Mouse (Mus musculus): ENCODE measurements around the gene Dnaaf5. TPM values are rescaled to one million over a fixed set of nuclear protein-coding genes. Genes with fewer than 3 reads are reported as not detected.

Gene Dnaaf5
- polyA plus RNA-seq (2016; fragmentation: Nextera tagmentation; extraction: Ambion mirVana): 6.7 and 7.7 TPM in 2 replicates

DNA sequence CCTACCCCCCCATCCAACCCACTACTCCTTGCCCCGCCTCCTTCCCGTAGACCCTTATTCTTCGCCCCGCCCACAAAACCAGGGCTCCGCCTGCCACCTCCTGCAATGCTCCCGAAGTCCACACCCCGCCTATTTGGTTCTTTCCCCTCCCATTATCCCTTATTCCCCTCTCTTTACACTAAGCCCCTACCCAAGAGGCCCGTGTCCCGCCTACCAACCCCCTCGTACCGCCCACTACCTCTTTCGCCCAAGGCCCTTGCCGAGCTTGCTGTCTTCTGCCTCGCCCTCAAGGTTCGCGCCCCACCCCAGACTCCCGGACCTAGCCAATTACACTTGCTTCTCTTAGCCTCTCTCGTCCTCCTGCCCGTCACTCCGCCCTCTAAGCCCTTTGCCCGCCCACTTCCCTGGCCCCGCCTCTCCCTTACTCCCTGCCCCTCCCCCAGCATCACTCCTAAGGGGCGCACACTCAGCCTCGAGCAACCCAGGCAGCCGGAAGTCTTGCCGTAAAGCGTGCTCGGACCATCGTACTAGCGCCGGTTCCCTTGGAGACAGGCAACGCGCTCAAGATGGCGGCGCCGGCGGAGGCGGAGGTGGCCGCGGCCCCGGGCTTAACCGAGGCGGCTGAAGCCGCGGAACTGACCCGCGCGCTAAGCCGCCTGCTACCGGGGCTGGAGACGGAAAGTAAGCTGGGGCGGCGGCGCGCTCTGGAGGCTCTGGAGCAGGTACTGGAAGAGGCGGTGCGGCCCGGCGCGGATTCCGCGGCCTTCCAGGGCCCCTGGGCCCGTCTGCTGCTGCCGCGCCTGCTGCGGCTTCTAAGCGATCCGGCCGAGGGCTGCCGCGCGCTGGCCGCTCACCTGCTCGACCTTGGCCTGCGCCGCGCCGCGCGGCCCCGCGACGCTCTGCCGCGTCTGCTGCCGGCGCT is at the start of gene Dnaaf5, which contains the start of gene Prkar1b:
Gene Dnaaf5 (plus strand): TSS at position 543 of the 922 bp plus-strand sequence.
Gene Prkar1b (minus strand): TSS at position 321 of the 922 bp plus-strand sequence.
- DNase-seq (ENCODE audit: low spot score): peak; percentile 100
- Histone ChIP-seq H3K4me1 (peaks cover 23% of the 10 kb centered on the region), H3K9me3 (replicated peaks) (no peaks in the 10 kb centered on the region), H3K4me3 (peak within 1 kb of the TSS; percentile 94), H3K27me3 (ENCODE audit: low read depth, poor library complexity, severe bottlenecking) (no peaks in the 10 kb centered on the region), H3K27ac (replicated peaks) (peak within 1 kb of the TSS; percentile 87), H3K36me3 (peaks cover 32% of the 10 kb centered on the region)
- under 1% methylated on average over 87 of the region's 87 CpGs for WGBS

DNA sequence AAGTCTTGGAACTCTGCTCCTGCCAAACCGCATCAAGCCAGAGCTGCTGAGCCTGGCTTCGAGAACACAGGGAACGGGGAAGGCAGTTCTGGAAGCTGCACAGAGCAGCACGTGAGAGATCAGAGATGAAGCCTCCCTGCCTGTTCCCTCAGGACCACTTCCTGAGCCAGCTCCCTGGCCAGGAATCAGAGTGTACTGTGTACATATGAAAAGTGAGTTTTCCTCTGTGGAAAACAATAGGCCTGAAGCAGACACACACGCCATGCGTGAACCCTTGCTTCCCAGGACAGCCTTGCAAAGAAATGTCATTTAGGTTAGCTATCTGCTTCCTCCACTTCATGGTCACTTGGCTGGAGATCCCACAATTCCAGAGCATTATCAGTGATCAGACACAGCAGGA is 48.2 kb upstream of the Dnaaf5 start:
- no peak for DNase-seq (ENCODE audit: low spot score)
- H3K4me1 ChIP-seq: no peaks in the 10 kb centered on the region
- no peaks in the 10 kb centered on the region for H3K9me3 ChIP-seq (replicated peaks)
- H3K4me3 ChIP-seq: no peak overlapping the region
- H3K27me3 ChIP-seq (ENCODE audit: low read depth, poor library complexity, severe bottlenecking): no peaks in the 10 kb centered on the region
- H3K27ac ChIP-seq (replicated peaks): no peak overlapping the region
- no peaks in the 10 kb centered on the region for H3K36me3 ChIP-seq
- 83% methylated on average over 6 of the region's 6 CpGs for WGBS

DNA sequence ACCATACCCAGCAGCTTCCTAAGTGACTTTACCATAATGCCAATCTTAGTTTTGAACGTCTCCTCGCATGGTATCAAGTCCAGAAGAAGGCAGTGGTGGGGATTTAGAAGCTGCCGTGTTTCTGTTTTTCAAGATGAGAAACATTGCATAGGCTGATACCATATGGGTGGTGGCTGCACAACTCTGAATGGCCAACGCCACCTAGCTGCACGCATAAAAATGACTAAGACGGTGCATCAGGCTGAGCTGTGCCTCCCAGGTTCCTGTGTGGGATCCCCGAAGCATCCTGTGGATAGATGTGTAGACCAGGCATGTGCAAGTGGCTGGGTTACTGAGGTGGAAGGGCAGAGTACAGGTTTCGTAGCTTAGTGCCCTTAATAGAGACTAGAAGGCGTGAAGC is 42.2 kb upstream of the Dnaaf5 start:
- no peaks in the 10 kb centered on the region for H3K36me3 ChIP-seq
- H3K27ac ChIP-seq (replicated peaks): no peak overlapping the region
- H3K4me3 ChIP-seq: no peak overlapping the region
- peaks cover 5% of the 10 kb centered on the region; the same call in 1 of the 2 replicates for H3K4me1 ChIP-seq
- WGBS: 82% methylated on average over 9 of the region's 9 CpGs
- H3K9me3 ChIP-seq (replicated peaks): no peaks in the 10 kb centered on the region
- DNase-seq (ENCODE audit: low spot score): no peak
- no peaks in the 10 kb centered on the region for H3K27me3 ChIP-seq (ENCODE audit: low read depth, poor library complexity, severe bottlenecking)

DNA sequence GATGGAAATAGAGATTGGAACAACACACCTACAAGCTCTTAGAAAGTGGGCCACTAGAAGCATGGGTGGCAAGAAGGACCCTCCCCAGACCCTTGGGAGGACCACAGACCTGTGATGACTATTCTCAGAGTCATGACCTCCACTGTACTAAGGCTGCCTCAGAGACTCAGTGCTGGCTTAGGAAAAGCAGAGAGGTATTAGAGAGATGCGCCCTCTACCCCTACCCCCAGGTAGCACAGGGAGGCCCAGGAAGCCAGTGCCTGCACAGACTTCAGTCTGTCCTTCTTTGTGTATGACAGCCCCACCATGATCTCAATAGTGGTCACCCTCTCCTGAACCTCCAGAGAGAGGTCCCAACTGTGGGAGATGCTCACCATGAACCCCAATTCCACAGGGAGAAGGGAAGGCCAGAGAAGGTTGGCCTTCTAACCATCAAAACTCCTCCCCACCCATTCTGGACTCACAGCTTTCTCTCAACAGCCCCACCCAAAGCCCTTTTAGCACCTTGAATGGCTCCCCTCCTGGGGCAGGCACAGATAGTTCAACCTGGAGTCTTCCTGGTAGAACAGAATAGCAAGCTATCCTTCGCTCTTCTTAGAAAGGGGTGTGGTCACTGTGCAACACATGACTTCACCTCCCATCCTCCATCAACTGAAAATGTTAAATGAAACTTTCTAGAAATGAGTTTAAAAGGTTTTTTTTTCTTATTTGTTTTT is 39.7 kb upstream of the Dnaaf5 start:
- no peak overlapping the region for H3K4me3 ChIP-seq
- H3K27ac ChIP-seq (replicated peaks): no peak overlapping the region
- no peak for DNase-seq (ENCODE audit: low spot score)
- H3K27me3 ChIP-seq (ENCODE audit: low read depth, poor library complexity, severe bottlenecking): no peaks in the 10 kb centered on the region
- H3K36me3 ChIP-seq: no peaks in the 10 kb centered on the region
- peaks cover 5% of the 10 kb centered on the region; the same call in 1 of the 2 replicates for H3K4me1 ChIP-seq
- H3K9me3 ChIP-seq (replicated peaks): no peaks in the 10 kb centered on the region
- WGBS: 82% methylated on average over 2 of the region's 2 CpGs

DNA sequence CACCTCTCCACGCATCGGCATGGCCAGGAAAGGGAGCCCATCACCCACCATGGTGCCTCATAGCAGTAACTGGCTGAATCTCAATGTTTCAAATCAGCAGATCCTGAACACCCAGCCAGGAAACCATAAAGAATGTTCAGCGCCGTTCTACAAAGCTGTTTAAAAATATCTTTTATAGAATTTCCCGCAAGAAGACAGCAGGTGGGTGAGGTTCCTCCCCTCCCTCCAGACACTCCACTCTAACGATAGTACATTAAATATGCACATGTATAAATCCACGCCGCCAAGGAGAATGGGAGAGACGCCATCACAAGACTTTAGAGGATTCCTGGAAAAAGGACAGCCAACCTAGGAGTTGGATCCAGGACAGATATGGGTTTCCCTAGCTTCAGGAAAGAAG is 38.0 kb upstream of the Dnaaf5 start:
- no peak overlapping the region for H3K27ac ChIP-seq (replicated peaks)
- no peaks in the 10 kb centered on the region for H3K9me3 ChIP-seq (replicated peaks)
- H3K36me3 ChIP-seq: no peaks in the 10 kb centered on the region
- no peak overlapping the region for H3K4me3 ChIP-seq
- peaks cover 5% of the 10 kb centered on the region; the same call in 1 of the 2 replicates for H3K4me1 ChIP-seq
- no peak for DNase-seq (ENCODE audit: low spot score)
- WGBS: 92% methylated on average over 9 of the region's 9 CpGs
- no peaks in the 10 kb centered on the region for H3K27me3 ChIP-seq (ENCODE audit: low read depth, poor library complexity, severe bottlenecking)

DNA sequence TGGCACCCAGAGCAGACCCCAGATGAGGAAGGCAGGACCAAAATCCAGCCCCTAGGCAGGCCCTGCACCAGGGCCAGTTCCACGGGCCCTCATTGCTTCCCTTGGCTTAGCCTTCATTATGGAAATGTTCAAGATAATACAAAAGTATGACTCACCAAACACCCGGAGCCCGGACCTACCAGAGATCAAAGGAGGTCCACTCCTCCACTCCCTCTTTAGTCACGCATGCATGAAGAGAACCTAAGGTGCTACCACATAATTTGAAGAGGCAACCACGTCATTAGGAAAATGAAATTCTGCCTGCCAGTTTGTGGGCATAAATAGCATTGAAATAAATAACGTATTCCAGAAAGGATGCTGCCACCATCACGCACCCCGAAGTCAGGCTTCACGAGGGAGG is 37.6 kb upstream of the Dnaaf5 start:
- no peak for DNase-seq (ENCODE audit: low spot score)
- no peak overlapping the region for H3K4me3 ChIP-seq
- no peaks in the 10 kb centered on the region for H3K27me3 ChIP-seq (ENCODE audit: low read depth, poor library complexity, severe bottlenecking)
- no peak overlapping the region for H3K27ac ChIP-seq (replicated peaks)
- H3K4me1 ChIP-seq: peaks cover 5% of the 10 kb centered on the region; the same call in 1 of the 2 replicates
- H3K9me3 ChIP-seq (replicated peaks): no peaks in the 10 kb centered on the region
- WGBS: 86% methylated on average over 9 of the region's 9 CpGs
- no peaks in the 10 kb centered on the region for H3K36me3 ChIP-seq

DNA sequence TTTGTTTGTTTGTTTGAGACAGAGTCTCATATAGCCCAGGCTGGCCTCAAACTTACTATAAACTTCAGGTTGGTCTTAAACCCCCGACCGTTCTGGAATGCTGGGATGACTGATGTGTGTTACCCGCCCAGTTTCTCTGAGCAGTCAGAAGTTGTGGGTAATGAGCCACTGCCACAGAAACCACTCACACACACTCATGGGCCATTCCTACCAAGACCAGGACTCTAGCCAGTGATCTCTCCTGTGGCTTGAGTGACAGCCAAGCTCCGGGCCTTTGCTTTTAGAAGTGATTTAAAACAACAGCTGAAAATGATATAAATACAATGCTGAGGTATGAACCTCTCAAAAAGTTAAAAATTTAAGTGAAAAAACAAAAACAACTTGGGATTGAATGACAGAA is 35.1 kb upstream of the Dnaaf5 start:
- no peaks in the 10 kb centered on the region for H3K9me3 ChIP-seq (replicated peaks)
- H3K4me1 ChIP-seq: peaks cover 5% of the 10 kb centered on the region; the same call in 1 of the 2 replicates
- no peak for DNase-seq (ENCODE audit: low spot score)
- H3K36me3 ChIP-seq: no peaks in the 10 kb centered on the region
- H3K4me3 ChIP-seq: no peak overlapping the region
- no peak overlapping the region for H3K27ac ChIP-seq (replicated peaks)
- WGBS: 88% methylated on average over 4 of the region's 4 CpGs
- no peaks in the 10 kb centered on the region for H3K27me3 ChIP-seq (ENCODE audit: low read depth, poor library complexity, severe bottlenecking)

DNA sequence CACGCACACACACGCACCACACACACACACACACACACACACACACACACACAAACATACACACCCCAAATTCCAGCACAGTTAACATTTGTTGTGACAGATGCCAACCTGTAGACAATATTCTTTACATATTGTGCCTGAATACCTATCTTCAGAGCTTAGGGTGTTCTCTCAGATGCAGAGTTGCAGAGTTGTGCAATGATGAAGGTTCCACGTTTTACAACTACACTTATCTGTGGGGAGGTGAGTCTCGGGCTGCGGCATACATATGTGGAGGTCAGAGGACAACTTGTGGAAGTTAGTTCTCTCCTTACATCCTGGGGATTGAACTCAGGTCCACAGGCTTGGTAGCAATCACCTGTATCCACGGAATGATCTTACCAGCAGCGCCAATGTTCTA is 34.5 kb upstream of the Dnaaf5 start:
- no peaks in the 10 kb centered on the region for H3K9me3 ChIP-seq (replicated peaks)
- no peak overlapping the region for H3K27ac ChIP-seq (replicated peaks)
- DNase-seq (ENCODE audit: low spot score): no peak
- no peaks in the 10 kb centered on the region for H3K27me3 ChIP-seq (ENCODE audit: low read depth, poor library complexity, severe bottlenecking)
- 90% methylated on average over 7 of the region's 7 CpGs for WGBS
- H3K4me1 ChIP-seq: peaks cover 5% of the 10 kb centered on the region; the same call in 1 of the 2 replicates
- H3K4me3 ChIP-seq: no peak overlapping the region
- H3K36me3 ChIP-seq: no peaks in the 10 kb centered on the region

DNA sequence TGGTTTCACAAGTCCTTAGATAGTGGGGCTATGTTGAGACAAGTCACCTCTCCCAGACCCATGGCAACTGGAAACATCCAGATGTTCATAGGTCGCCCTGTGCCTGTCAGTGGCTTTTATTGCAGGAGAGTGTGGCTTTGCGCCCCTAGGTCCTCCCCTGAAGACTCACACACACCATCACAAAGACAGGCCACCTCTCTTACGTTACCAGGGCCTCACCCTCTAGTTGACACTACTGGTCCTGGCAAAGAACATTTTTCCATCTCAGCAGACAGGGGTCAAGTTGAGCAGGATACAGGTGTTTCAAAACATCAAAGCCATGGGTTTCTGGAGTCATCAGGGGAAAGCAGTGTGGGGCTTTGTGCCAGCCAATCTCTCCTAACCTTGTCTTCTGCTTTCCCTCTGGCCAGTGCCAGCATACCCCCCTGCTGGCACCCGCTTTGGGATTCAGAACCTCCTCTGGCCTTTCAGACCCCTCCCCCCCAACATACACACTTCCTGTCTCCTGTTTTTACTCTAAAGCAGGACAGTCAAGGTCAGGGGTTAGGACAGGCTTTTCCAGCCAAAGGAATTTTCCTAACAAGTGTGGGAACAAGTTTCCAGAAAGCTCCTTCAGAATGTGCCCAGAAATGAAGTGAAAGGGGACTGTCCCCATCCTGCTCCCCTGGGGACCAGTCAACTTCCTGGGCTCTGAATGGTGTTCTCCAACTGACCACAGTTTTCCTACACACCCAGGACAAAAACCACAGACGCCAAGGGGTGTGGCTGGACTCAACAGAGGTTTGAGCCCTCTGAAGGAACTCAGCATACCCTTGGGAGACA is 31.7 kb upstream of the Dnaaf5 start:
- Histone ChIP-seq H3K4me3 (no peak overlapping the region), H3K27ac (replicated peaks) (no peak overlapping the region), H3K36me3 (no peaks in the 10 kb centered on the region), H3K4me1 (no peaks in the 10 kb centered on the region), H3K9me3 (replicated peaks) (no peaks in the 10 kb centered on the region), H3K27me3 (ENCODE audit: low read depth, poor library complexity, severe bottlenecking) (no peaks in the 10 kb centered on the region)
- 77% methylated on average over 5 of the region's 5 CpGs for WGBS
- DNase-seq (ENCODE audit: low spot score): no peak

DNA sequence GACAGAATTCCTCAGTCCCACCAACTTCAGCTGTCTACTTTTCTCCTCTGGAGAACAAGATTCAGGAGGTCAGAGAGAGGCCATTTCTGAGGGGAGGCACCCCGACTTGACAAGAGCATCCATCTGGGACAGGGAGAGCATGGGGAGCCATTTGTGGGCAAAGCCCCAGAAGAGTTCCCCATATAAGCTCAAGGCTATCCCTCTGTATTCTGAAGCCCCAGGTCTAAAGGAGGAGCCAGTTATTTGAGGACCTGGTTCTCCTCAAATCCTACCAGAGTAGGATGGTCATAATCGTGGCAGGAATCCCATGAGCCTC is 31.1 kb upstream of the Dnaaf5 start:
- Histone ChIP-seq H3K4me3 (no peak overlapping the region), H3K36me3 (no peaks in the 10 kb centered on the region), H3K9me3 (replicated peaks) (no peaks in the 10 kb centered on the region), H3K27me3 (ENCODE audit: low read depth, poor library complexity, severe bottlenecking) (no peaks in the 10 kb centered on the region), H3K27ac (replicated peaks) (no peak overlapping the region), H3K4me1 (no peaks in the 10 kb centered on the region)
- WGBS: 71% methylated on average over 2 of the region's 2 CpGs
- DNase-seq (ENCODE audit: low spot score): no peak

DNA sequence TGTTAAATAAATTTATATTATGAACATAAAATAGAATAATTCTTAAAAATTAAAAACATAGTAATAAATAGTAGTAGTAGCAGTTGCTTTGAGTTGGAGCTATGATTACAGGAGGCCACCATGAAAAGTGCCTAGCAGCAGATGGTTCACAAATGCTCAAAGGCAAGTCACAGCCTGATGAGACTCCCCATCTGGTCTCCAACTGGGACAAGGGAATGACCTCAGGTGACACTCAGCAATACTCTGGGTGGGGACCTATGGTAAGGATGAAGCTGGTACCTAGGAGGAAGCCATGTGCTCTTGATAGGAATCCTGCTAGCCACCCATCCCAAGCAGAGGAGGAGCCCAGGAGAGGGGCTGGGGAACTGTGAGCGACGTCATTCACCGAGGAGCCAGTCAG is 24.3 kb upstream of the Dnaaf5 start:
- 75% methylated on average over 3 of the region's 3 CpGs for WGBS
- H3K36me3 ChIP-seq: no peaks in the 10 kb centered on the region
- H3K27ac ChIP-seq (replicated peaks): no peak overlapping the region
- no peaks in the 10 kb centered on the region for H3K9me3 ChIP-seq (replicated peaks)
- H3K4me3 ChIP-seq: no peak overlapping the region
- DNase-seq (ENCODE audit: low spot score): no peak
- peaks cover 29% of the 10 kb centered on the region for H3K27me3 ChIP-seq (ENCODE audit: low read depth, poor library complexity, severe bottlenecking)
- H3K4me1 ChIP-seq: peaks cover 13% of the 10 kb centered on the region

DNA sequence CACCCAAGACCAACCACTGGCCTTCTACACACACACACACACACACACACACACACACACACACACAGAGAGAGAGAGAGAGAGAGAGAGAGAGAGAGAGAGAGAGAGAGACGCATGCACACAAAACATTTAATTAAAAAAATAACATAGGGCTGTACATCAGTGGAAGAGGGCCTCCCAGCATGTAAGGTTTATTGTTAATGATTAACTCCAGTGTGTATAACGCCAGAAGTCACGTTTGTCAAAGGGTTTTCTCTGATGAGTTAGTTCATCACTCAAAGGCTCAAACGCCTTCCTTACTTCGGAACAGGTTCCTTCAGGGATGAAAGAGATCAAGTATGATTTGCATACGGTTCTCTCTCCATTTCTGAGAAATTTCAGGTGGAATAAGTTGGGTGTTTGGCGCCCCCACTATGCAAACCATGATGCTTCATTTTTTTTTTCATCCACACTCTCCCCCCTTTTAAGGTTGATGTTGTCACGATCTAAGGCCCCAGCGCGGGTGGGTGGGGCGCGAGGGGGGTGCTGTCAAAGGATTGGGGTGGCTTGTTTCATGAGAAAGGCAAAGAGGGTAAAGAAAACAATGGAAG is 21.5 kb upstream of the Dnaaf5 start:
- Histone ChIP-seq H3K27me3 (ENCODE audit: low read depth, poor library complexity, severe bottlenecking) (peaks cover 42% of the 10 kb centered on the region), H3K4me1 (peaks cover 13% of the 10 kb centered on the region), H3K9me3 (replicated peaks) (no peaks in the 10 kb centered on the region), H3K4me3 (peak overlapping the region; percentile 71), H3K36me3 (no peaks in the 10 kb centered on the region), H3K27ac (replicated peaks) (no peak overlapping the region; the same call in 1 of the 2 replicates)
- WGBS: 44% methylated on average over 12 of the region's 12 CpGs
- DNase-seq (ENCODE audit: low spot score): no peak
